Mouse (Mus musculus) liver, adult 2 months (tissue): ENCODE measurements around the gene Kcnip2. TPM values are rescaled to one million over a fixed set of nuclear protein-coding genes. Genes with fewer than 3 reads are reported as not detected.

Source experiments
- DNase-seq: peaks from one replicate; pipeline ENCODE4 v3.0.0-alpha.2; 2011; ENCODE audit warnings: low read depth, low spot score; ENCODE audit errors: extremely low read depth
- H3K27ac ChIP-seq: fragments of 200-500 bp; replicated peaks from 2 replicates; pipeline ENCODE4 v1.5.1; 2012; ENCODE audit warnings: low read depth, mild to moderate bottlenecking, control low read depth, inconsistent platforms, low read length; ENCODE audit not compliant: insufficient read depth
- H3K27me3 ChIP-seq: fragments of 200-500 bp; 2 replicates; pipeline ENCODE4 v1.6.1; 2012; ENCODE audit warnings: mild to moderate bottlenecking, moderate library complexity, low read length, inconsistent platforms; ENCODE audit not compliant: control insufficient read depth, insufficient read depth
- H3K36me3 ChIP-seq: fragments of 200-500 bp; 2 replicates; pipeline ENCODE4 v1.6.1; 2012; ENCODE audit warnings: low read length, inconsistent platforms; ENCODE audit not compliant: control insufficient read depth, insufficient read depth
- H3K4me1 ChIP-seq: fragments of 200-500 bp; 2 replicates; pipeline ENCODE4 v1.6.1; 2011; ENCODE audit warnings: low read length; ENCODE audit not compliant: control insufficient read depth, insufficient read depth
- H3K4me3 ChIP-seq: fragments of 200-500 bp; 2 replicates; pipeline ENCODE4 v1.5.1; 2011; ENCODE audit warnings: low read depth, mild to moderate bottlenecking, control low read depth, low read length, moderate library complexity; ENCODE audit not compliant: insufficient read depth
- H3K79me2 ChIP-seq: fragments of 200-500 bp; 2 replicates; pipeline ENCODE4 v1.6.1; 2012; ENCODE audit warnings: inconsistent platforms, mild to moderate bottlenecking, low read length, moderate library complexity; ENCODE audit not compliant: control insufficient read depth, insufficient read depth
- H3K9ac ChIP-seq: fragments of 200-500 bp; 2 replicates; pipeline ENCODE4 v1.6.1; 2012; ENCODE audit warnings: low read depth, mild to moderate bottlenecking, control low read depth, inconsistent platforms, low read length
- CTCF ChIP-seq: fragments of 200-500 bp; IDR thresholded peaks from 2 replicates; pipeline ENCODE4 v1.5.1; 2011; ENCODE audit warnings: low read depth, low read length, control low read depth
- POLR2A ChIP-seq: fragments of 200-500 bp; IDR thresholded peaks from 2 replicates; pipeline ENCODE4 v1.6.1; 2011; ENCODE audit warnings: low read length, control low read depth; ENCODE audit not compliant: insufficient read depth; ENCODE audit errors: extremely low read depth
- WGBS: fragments of 180-500 bp; shearing (Covaris S2); methylation state at CpG from one replicate; pipeline ENCODE4 v1.1.7; 2018; 5-methylcytosine and 5-hydroxymethylcytosine counted together
- polyA plus RNA-seq: library from polyadenylated mRNA; depleted of rRNA; stranded (reverse); fragments of >200 nt; gene quantifications from 2 replicates; pipeline ENCODE4 v1.2.3, GENCODE M21; 2012
- total RNA-seq: library from RNA; depleted of rRNA; stranded (reverse); fragments of >200 nt; gene quantifications from 2 replicates; pipeline ENCODE4 v1.2.3, GENCODE M21; 2014

Kcnip2 gene
- total and polyA plus RNA-seq, 2 experiments, result 0.02 TPM; not detected in 1

GRCm38 (mm10) chr19:45844209-45844608 lies 28.3 kb upstream of the Kcnip2 start:
- no peak for TF ChIP-seq CTCF
- TF ChIP-seq POLR2A, result no peak
- peaks cover 2% of the 10 kb centered on the region; the same call in 1 of the 2 replicates for H3K4me1 ChIP-seq
- no peak overlapping the region for H3K9ac ChIP-seq
- H3K4me3 ChIP-seq, result no peak overlapping the region
- peak; percentile 44 for DNase-seq
- no peaks in the 10 kb centered on the region for H3K27me3 ChIP-seq
- H3K36me3 ChIP-seq, result no peaks in the 10 kb centered on the region
- no peaks in the 10 kb centered on the region for H3K79me2 ChIP-seq
- no peak overlapping the region for H3K27ac ChIP-seq
- WGBS, result 33% methylated on average over 3 of the region's 3 CpGs

GRCm38 (mm10) chr19:45843424-45843823 lies 27.6 kb upstream of the Kcnip2 start:
- TF ChIP-seq CTCF, result no peak
- TF ChIP-seq POLR2A, result no peak
- Histone ChIP-seq H3K27ac (no peak overlapping the region), H3K9ac (no peak overlapping the region), H3K4me1 (peaks cover 2% of the 10 kb centered on the region; the same call in 1 of the 2 replicates), H3K79me2 (no peaks in the 10 kb centered on the region), H3K36me3 (no peaks in the 10 kb centered on the region), H3K27me3 (no peaks in the 10 kb centered on the region), H3K4me3 (no peak overlapping the region)
- peak; percentile 48 for DNase-seq
- 64% methylated on average over 10 of the region's 10 CpGs for WGBS

- no peaks in the 10 kb centered on the region for H3K79me2 ChIP-seq
- H3K4me3 ChIP-seq, result no peak overlapping the region
- WGBS, result 92% methylated on average over 12 of the region's 12 CpGs
- no peaks in the 10 kb centered on the region for H3K36me3 ChIP-seq
- TF ChIP-seq CTCF, result no peak
- no peak for TF ChIP-seq POLR2A
- H3K4me1 ChIP-seq, result no peaks in the 10 kb centered on the region
- H3K27ac ChIP-seq, result no peak overlapping the region
- H3K9ac ChIP-seq, result no peak overlapping the region
- H3K27me3 ChIP-seq, result no peaks in the 10 kb centered on the region
- no peak for DNase-seq
Observed at GRCm38 (mm10) chr19:45837050-45837994, 21.5 kb upstream of the Kcnip2 start.

- 78% methylated on average over 10 of the region's 10 CpGs for WGBS
- H3K36me3 ChIP-seq, result no peaks in the 10 kb centered on the region
- DNase-seq, result no peak
- TF ChIP-seq POLR2A, result no peak
- TF ChIP-seq CTCF, result no peak
- H3K27ac ChIP-seq, result no peak overlapping the region
- H3K4me3 ChIP-seq, result no peak overlapping the region
- H3K27me3 ChIP-seq, result no peaks in the 10 kb centered on the region
- H3K9ac ChIP-seq, result no peak overlapping the region
- no peaks in the 10 kb centered on the region for H3K4me1 ChIP-seq
- no peaks in the 10 kb centered on the region for H3K79me2 ChIP-seq
Observed at GRCm38 (mm10) chr19:45835490-45835889, 19.6 kb upstream of the Kcnip2 start.

- no peak overlapping the region for H3K4me3 ChIP-seq
- H3K27me3 ChIP-seq, result no peaks in the 10 kb centered on the region
- WGBS, result 94% methylated on average over 10 of the region's 10 CpGs
- H3K4me1 ChIP-seq, result no peaks in the 10 kb centered on the region
- no peak overlapping the region for H3K27ac ChIP-seq
- TF ChIP-seq CTCF, result no peak
- no peak for TF ChIP-seq POLR2A
- H3K36me3 ChIP-seq, result no peaks in the 10 kb centered on the region
- DNase-seq, result no peak
- no peaks in the 10 kb centered on the region for H3K79me2 ChIP-seq
- no peak overlapping the region for H3K9ac ChIP-seq
Observed at GRCm38 (mm10) chr19:45833665-45834064, 17.8 kb upstream of the Kcnip2 start.

- no peak for DNase-seq
- Histone ChIP-seq H3K4me3 (no peak overlapping the region), H3K36me3 (no peaks in the 10 kb centered on the region), H3K4me1 (no peaks in the 10 kb centered on the region), H3K79me2 (no peaks in the 10 kb centered on the region), H3K27me3 (no peaks in the 10 kb centered on the region), H3K9ac (no peak overlapping the region), H3K27ac (no peak overlapping the region)
- WGBS, result 43% methylated on average over 2 of the region's 2 CpGs
- TF ChIP-seq CTCF, result no peak
- no peak for TF ChIP-seq POLR2A
Observed at GRCm38 (mm10) chr19:45830679-45831078, 14.8 kb upstream of the Kcnip2 start.
